Mouse (Mus musculus): ENCODE measurements at regions not wholly inside any gene's neighbourhood (a gene's known extent, or its start where the extent isn't known, plus 50 kb on each side); places are given as distances from the start of the nearest gene placed in this dataset.
A peak's percentile ranks its signal among the peaks of the same experiment; 100 is the strongest.

GRCm38 (mm10) chr7:95460889-95461288 lies 710.2 kb upstream of the Tenm4 start:
- DNase-seq (ENCODE audit: extremely low spot score in 1 of 2, low spot score in 1 of 2), result no peak

GRCm38 (mm10) chr7:95465506-95465905 lies 705.5 kb upstream of the Tenm4 start:
- no peak for DNase-seq (ENCODE audit: extremely low spot score in 1 of 2, low spot score in 1 of 2)

- DNase-seq (ENCODE audit: extremely low spot score in 1 of 2, low spot score in 1 of 2), result no peak
Observed at GRCm38 (mm10) chr7:95467028-95467427, 704.0 kb upstream of the Tenm4 start.

- no peak for DNase-seq (ENCODE audit: extremely low spot score in 1 of 2, low spot score in 1 of 2)
Observed at GRCm38 (mm10) chr7:95473892-95474291, 697.2 kb upstream of the Tenm4 start.

- no peak for DNase-seq (ENCODE audit: extremely low spot score in 1 of 2, low spot score in 1 of 2)
Observed at GRCm38 (mm10) chr7:95480121-95480726, 690.8 kb upstream of the Tenm4 start.

- peak in 1 of 2 experiments; percentile 78 for DNase-seq (ENCODE audit: extremely low spot score in 1 of 2, low spot score in 1 of 2)
Observed at GRCm38 (mm10) chr7:95489666-95490065, 681.4 kb upstream of the Tenm4 start.

GRCm38 (mm10) chr7:95494793-95495192 lies 676.3 kb upstream of the Tenm4 start:
- DNase-seq (ENCODE audit: extremely low spot score in 1 of 2, low spot score in 1 of 2), result no peak

- no peak for DNase-seq (ENCODE audit: extremely low spot score in 1 of 2, low spot score in 1 of 2)
Observed at GRCm38 (mm10) chr7:95502959-95503358, 668.1 kb upstream of the Tenm4 start.

GRCm38 (mm10) chr7:95547256-95547655 lies 623.8 kb upstream of the Tenm4 start:
- no peak for DNase-seq (ENCODE audit: extremely low spot score in 1 of 2, low spot score in 1 of 2)

- DNase-seq (ENCODE audit: extremely low spot score in 1 of 2, low spot score in 1 of 2), result no peak
Observed at GRCm38 (mm10) chr7:95550099-95550498, 620.9 kb upstream of the Tenm4 start.

- no peak for DNase-seq (ENCODE audit: extremely low spot score in 1 of 2, low spot score in 1 of 2)
Observed at GRCm38 (mm10) chr7:95551798-95552387, 619.2 kb upstream of the Tenm4 start.

- DNase-seq (ENCODE audit: extremely low spot score in 1 of 2, low spot score in 1 of 2), result no peak
Observed at GRCm38 (mm10) chr7:95558589-95558988, 612.5 kb upstream of the Tenm4 start.

GRCm38 (mm10) chr7:95578633-95579032 lies 592.4 kb upstream of the Tenm4 start:
- no peak for DNase-seq (ENCODE audit: extremely low spot score in 1 of 2, low spot score in 1 of 2)

GRCm38 (mm10) chr7:95581325-95581724 lies 589.7 kb upstream of the Tenm4 start:
- DNase-seq (ENCODE audit: extremely low spot score in 1 of 2, low spot score in 1 of 2), result no peak

GRCm38 (mm10) chr7:95598339-95598738 lies 572.7 kb upstream of the Tenm4 start:
- DNase-seq (ENCODE audit: extremely low spot score in 1 of 2, low spot score in 1 of 2), result no peak

- DNase-seq (ENCODE audit: extremely low spot score in 1 of 2, low spot score in 1 of 2), result no peak
Observed at GRCm38 (mm10) chr7:95613736-95614135, 557.3 kb upstream of the Tenm4 start.

- DNase-seq (ENCODE audit: extremely low spot score in 1 of 2, low spot score in 1 of 2), result peak; percentile 49 to 84
Observed at GRCm38 (mm10) chr7:95617370-95617769, 553.7 kb upstream of the Tenm4 start.

- no peak for DNase-seq (ENCODE audit: extremely low spot score in 1 of 2, low spot score in 1 of 2)
Observed at GRCm38 (mm10) chr7:95618170-95618569, 552.9 kb upstream of the Tenm4 start.

- no peak for DNase-seq (ENCODE audit: extremely low spot score in 1 of 2, low spot score in 1 of 2)
Observed at GRCm38 (mm10) chr7:95620079-95620478, 551.0 kb upstream of the Tenm4 start.

GRCm38 (mm10) chr7:95640683-95641082 lies 530.4 kb upstream of the Tenm4 start:
- no peak for DNase-seq (ENCODE audit: extremely low spot score in 1 of 2, low spot score in 1 of 2)

GRCm38 (mm10) chr7:95674319-95674718 lies 496.7 kb upstream of the Tenm4 start:
- no peak for DNase-seq (ENCODE audit: extremely low spot score in 1 of 2, low spot score in 1 of 2)

- no peak for DNase-seq (ENCODE audit: extremely low spot score in 1 of 2, low spot score in 1 of 2)
Observed at GRCm38 (mm10) chr7:95682521-95682920, 488.5 kb upstream of the Tenm4 start.

- DNase-seq (ENCODE audit: extremely low spot score in 1 of 2, low spot score in 1 of 2), result no peak
Observed at GRCm38 (mm10) chr7:95687733-95688132, 483.3 kb upstream of the Tenm4 start.
